Mouse (Mus musculus) forebrain, embryonic 16.5 days (tissue): ENCODE data around the gene Nav2. TPM values are rescaled to one million over a fixed set of nuclear protein-coding genes. Genes with fewer than 3 reads are reported as not detected.

Experiments
- ATAC-seq: fragments of 200-750 bp; cut with Nextera tagmentation; 2 replicates; pipeline ENCODE4 v1.8.0; 2017; ENCODE audit warnings: mild to moderate bottlenecking, moderate library complexity
- H3K27ac ChIP-seq: fragments of 300-500 bp; sonication (generic); 2 replicates; pipeline ENCODE4 v1.5.1; 2014; ENCODE audit warnings: low read length, control low read depth
- H3K27me3 ChIP-seq: fragments of 300-500 bp; sonication (generic); replicated peaks from 2 replicates; pipeline ENCODE4 v1.6.1; 2014; ENCODE audit warnings: low read length; ENCODE audit not compliant: control insufficient read depth, insufficient read depth
- H3K36me3 ChIP-seq: fragments of 300-500 bp; sonication (generic); 2 replicates; pipeline ENCODE4 v1.6.1; 2014; ENCODE audit not compliant: control insufficient read depth, insufficient read depth
- H3K4me1 ChIP-seq: fragments of 300-500 bp; sonication (generic); replicated peaks from 2 replicates; pipeline ENCODE4 v1.6.1; 2014; ENCODE audit warnings: low read length; ENCODE audit not compliant: control insufficient read depth, insufficient read depth
- H3K4me2 ChIP-seq: fragments of 300-500 bp; sonication (generic); 2 replicates; pipeline ENCODE4 v1.6.1; 2014; ENCODE audit warnings: mild to moderate bottlenecking, low read length, control low read depth
- H3K4me3 ChIP-seq: fragments of 300-500 bp; sonication (generic); replicated peaks from 2 replicates; pipeline ENCODE4 v1.5.1; 2014; ENCODE audit warnings: mild to moderate bottlenecking, low read length, control low read depth
- H3K9ac ChIP-seq: fragments of 300-500 bp; sonication (generic); replicated peaks from 2 replicates; pipeline ENCODE4 v1.6.1; 2014; ENCODE audit warnings: low read depth, low read length, control low read depth
- H3K9me3 ChIP-seq: fragments of 300-500 bp; sonication (generic); 2 replicates; pipeline ENCODE4 v1.6.1; 2016; ENCODE audit warnings: low read length; ENCODE audit not compliant: control insufficient read depth
- WGBS: fragments of 180-500 bp; shearing (Covaris S2); extraction: QIAGEN DNeasy Blood & Tissue Kit; methylation state at CpG from one replicate; pipeline ENCODE4 v1.1.7; 2014; 5-methylcytosine and 5-hydroxymethylcytosine counted together
- polyA plus RNA-seq: library from polyadenylated mRNA; unstranded; fragments of >200 nt; fragmentation: Nextera tagmentation; extraction: Ambion mirVana; gene quantifications from 2 replicates; pipeline ENCODE4 v1.2.1, GENCODE M21; 2015

The Nav2 gene
- polyA plus RNA-seq, 1 experiment from 2014 or later, result 35.2 TPM

DNA sequence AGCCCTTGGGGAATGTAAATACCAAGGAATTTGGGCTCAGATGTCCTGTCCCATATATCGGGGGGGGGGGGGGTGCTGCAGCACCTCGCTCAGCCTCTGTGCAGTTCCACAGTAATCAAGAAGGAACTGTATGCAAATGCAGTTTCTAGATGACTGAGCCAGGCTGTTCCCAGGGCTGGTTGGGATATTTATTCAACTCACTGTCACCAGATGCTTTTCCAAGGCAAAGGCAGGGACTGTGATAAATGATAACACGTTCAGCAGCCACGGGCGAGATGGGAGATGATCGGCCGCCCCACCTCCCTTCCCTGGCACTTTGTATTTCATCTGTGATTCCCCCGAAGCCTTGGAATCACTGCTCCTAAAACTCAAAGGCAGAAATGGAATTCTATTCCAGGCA lies 176.3 kb downstream of the Nav2 start:
- H3K27me3 ChIP-seq, result no peaks in the 10 kb centered on the region
- no peaks in the 10 kb centered on the region for H3K9me3 ChIP-seq
- no peak overlapping the region for H3K4me2 ChIP-seq
- no peaks in the 10 kb centered on the region for H3K36me3 ChIP-seq
- peaks cover 45% of the 10 kb centered on the region for H3K4me1 ChIP-seq
- 46% methylated on average over 8 of the region's 8 CpGs for WGBS
- H3K27ac ChIP-seq, result peak overlapping the region; percentile 6
- no peak overlapping the region for H3K9ac ChIP-seq
- H3K4me3 ChIP-seq, result no peak overlapping the region
- peak; percentile 36; the same call in 1 of the 2 replicates for ATAC-seq

DNA sequence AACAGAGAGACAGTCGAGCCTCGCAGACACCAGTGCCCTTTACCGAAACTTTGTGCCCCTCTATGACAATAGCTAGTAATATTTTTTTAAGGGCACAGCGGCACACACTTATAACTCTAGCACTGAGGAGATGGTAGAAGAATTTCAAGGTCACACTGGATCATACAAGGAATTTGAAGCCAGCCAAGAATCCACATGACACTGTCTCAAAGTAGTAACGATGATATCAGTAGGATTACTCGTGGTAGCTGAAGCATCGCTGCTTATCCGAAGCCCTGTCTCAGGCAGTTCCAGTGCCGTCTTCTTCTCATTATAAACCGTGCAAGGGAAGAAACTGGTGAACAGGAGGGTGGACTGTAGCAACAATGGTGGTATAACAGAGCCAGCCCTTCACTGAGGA lies 177.2 kb downstream of the Nav2 start:
- H3K4me2 ChIP-seq, result no peak overlapping the region
- no peak for ATAC-seq
- H3K4me1 ChIP-seq, result peaks cover 46% of the 10 kb centered on the region
- 85% methylated on average over 10 of the region's 10 CpGs for WGBS
- H3K4me3 ChIP-seq, result no peak overlapping the region
- no peaks in the 10 kb centered on the region for H3K36me3 ChIP-seq
- no peak overlapping the region for H3K27ac ChIP-seq
- no peaks in the 10 kb centered on the region for H3K27me3 ChIP-seq
- no peaks in the 10 kb centered on the region for H3K9me3 ChIP-seq
- H3K9ac ChIP-seq, result no peak overlapping the region

DNA sequence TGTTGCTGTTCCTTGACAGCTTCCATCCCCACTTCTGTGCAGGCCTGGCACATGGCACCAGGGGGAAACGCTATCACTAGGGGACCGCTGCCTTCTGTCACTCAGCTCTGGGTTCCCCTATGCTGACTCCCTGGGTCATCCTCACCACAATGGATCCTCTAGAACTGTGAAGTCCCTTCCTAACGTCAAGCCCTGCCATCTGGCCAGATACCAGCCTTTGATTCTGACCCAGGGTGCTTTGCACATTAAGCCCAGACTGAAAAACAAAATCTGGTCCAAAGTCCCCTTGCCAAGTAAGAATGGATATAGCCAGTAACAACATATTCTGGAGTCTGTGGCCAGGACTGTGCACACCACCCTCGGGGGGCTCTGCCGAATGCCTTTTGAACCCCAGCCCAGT lies 178.6 kb downstream of the Nav2 start:
- no peak overlapping the region for H3K4me2 ChIP-seq
- 38% methylated on average over 5 of the region's 5 CpGs for WGBS
- H3K9ac ChIP-seq, result no peak overlapping the region
- no peaks in the 10 kb centered on the region for H3K9me3 ChIP-seq
- peak; percentile 70 for ATAC-seq
- H3K27ac ChIP-seq, result 0 out of 2 replicates have a peak overlapping the region, but pooled peaks have one; percentile 3
- H3K4me1 ChIP-seq, result peaks cover 51% of the 10 kb centered on the region
- no peaks in the 10 kb centered on the region for H3K27me3 ChIP-seq
- no peak overlapping the region for H3K4me3 ChIP-seq
- H3K36me3 ChIP-seq, result no peaks in the 10 kb centered on the region

DNA sequence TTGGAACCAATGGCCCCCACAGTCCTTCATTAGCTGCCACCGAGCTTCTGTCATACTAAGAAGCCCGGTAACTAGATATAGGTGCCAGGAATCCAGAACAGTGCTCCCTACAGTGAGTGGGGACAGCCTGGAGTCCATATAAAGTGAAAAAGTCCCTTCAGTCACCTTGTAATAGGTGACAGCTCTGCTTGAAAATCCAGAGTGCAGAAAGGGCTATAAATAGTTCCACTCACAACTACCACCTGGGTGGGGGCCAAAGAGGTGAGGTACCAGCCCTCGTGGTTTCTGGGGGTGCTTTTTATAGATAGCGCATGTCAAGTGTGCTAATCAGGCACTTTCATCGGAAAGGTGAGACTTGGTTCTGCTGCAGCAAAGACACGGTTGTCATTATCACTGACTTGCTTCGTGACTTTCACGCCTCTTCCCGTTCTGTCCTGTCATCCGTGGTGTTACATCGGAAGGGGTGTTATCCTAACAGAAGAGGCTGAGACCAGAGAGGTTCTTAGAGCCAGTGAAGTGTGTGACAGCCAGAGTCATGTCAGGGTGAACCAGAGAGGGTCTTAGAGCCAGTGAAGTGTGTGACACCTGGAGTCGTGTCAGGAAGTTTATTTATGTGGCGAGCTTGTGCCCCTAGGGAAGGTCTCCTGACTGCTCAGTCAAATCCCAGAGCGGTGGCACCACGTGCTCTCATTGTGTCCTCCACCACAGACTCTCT lies 179.8 kb downstream of the Nav2 start:
- ATAC-seq, result no peak
- Histone ChIP-seq H3K9me3 (no peaks in the 10 kb centered on the region), H3K4me3 (no peak overlapping the region), H3K27me3 (no peaks in the 10 kb centered on the region), H3K9ac (no peak overlapping the region), H3K36me3 (no peaks in the 10 kb centered on the region), H3K4me1 (peaks cover 46% of the 10 kb centered on the region), H3K4me2 (no peak overlapping the region), H3K27ac (no peak overlapping the region)
- WGBS, result 74% methylated on average over 15 of the region's 15 CpGs

DNA sequence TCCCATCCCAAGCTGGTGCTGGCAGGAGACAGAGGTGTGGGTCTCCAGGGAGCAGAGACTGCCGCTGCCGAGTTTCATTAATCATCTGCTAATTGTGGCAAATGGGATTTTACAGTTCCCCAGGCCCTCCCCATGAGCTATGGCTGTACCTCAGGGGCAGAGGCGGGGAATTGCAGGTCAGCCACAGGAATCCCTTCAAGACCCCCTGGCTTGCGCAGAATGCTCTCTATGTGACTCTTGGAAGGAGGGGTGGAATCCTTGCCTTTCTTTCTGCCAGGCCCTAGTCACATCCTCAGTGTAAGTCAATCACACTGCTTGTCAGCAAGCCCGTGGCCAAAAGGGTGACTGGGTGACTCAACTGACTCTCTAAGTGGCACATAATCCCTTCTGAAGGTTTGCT lies 182.9 kb downstream of the Nav2 start:
- H3K27me3 ChIP-seq, result no peaks in the 10 kb centered on the region
- H3K4me3 ChIP-seq, result no peak overlapping the region
- no peaks in the 10 kb centered on the region for H3K9me3 ChIP-seq
- no peak overlapping the region for H3K4me2 ChIP-seq
- peaks cover 20% of the 10 kb centered on the region for H3K4me1 ChIP-seq
- no peak overlapping the region for H3K27ac ChIP-seq
- H3K9ac ChIP-seq, result no peak overlapping the region
- H3K36me3 ChIP-seq, result no peaks in the 10 kb centered on the region
- WGBS, result 63% methylated on average over 5 of the region's 5 CpGs
- no peak for ATAC-seq

DNA sequence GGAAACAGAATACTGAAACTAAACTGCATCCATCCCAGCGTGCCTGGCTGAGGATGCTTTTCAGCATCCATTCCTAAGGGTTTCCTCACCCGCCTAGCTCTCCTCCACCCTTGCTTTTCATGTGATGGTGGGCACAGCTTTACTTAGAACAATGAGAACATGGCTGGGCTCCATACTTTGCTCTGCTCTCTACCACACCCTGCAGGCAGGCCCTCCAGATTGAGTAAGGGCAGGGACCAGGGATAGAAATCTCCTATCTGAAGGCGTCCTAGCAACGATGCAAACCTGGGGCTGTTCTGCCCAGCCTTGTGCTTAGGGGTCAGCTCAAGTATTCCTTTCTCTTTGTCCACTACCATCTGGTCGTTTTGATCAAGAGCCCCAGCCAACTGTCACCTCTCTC lies 183.4 kb downstream of the Nav2 start:
- 63% methylated on average over 5 of the region's 5 CpGs for WGBS
- Histone ChIP-seq H3K9ac (no peak overlapping the region), H3K4me3 (no peak overlapping the region), H3K27ac (no peak overlapping the region), H3K9me3 (no peaks in the 10 kb centered on the region), H3K4me1 (peaks cover 16% of the 10 kb centered on the region), H3K4me2 (no peak overlapping the region), H3K27me3 (no peaks in the 10 kb centered on the region), H3K36me3 (no peaks in the 10 kb centered on the region)
- no peak for ATAC-seq

DNA sequence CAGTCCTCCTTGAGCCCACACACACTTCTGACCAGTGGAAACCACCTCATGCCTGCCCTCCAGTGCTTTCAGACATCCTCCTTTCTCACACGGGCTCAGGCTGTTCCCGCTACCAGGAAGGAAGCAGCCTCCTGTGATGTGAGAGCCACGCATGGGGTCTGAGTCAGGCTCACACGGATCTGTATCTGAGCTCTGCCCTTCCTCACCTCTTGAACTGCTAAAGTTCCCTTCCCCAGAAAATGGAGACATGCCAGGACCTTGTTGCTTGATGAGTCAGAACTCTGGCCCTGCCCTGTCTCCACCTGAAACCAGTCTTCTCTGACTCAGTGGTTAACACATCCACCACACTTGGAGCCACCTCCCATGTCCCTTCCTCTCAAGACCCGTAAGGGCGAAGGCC lies 185.1 kb downstream of the Nav2 start:
- H3K36me3 ChIP-seq, result no peaks in the 10 kb centered on the region
- peaks cover 6% of the 10 kb centered on the region; the same call in 1 of the 2 replicates for H3K4me1 ChIP-seq
- no peak overlapping the region for H3K4me3 ChIP-seq
- H3K27me3 ChIP-seq, result no peaks in the 10 kb centered on the region
- no peaks in the 10 kb centered on the region for H3K9me3 ChIP-seq
- WGBS, result 81% methylated on average over 6 of the region's 6 CpGs
- ATAC-seq, result no peak
- no peak overlapping the region for H3K27ac ChIP-seq
- H3K9ac ChIP-seq, result no peak overlapping the region
- no peak overlapping the region for H3K4me2 ChIP-seq

DNA sequence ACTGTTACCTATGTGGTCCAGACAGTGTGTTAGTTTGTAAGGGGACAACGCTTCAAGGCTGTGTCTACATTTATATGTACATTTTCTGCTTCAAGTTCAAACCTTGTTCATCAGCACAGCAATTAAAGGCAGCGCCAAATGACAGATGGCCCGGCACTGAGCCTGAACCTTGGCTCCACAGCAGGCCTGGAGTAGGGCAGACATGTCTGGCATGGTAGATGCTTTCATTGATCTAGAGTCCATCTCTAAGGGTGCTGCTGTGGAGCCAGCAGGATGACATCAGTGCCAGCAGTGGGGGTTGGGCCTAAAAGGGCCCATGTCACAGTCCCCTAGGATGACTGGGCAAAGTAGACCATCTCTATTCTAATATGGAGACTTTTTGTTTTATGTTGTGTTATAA lies 186.0 kb downstream of the Nav2 start:
- WGBS, result 75% methylated on average over 3 of the region's 3 CpGs
- H3K4me1 ChIP-seq, result peaks cover 6% of the 10 kb centered on the region; the same call in 1 of the 2 replicates
- no peak overlapping the region for H3K27ac ChIP-seq
- H3K36me3 ChIP-seq, result no peaks in the 10 kb centered on the region
- H3K9ac ChIP-seq, result no peak overlapping the region
- ATAC-seq, result peak; percentile 61
- no peaks in the 10 kb centered on the region for H3K9me3 ChIP-seq
- no peak overlapping the region for H3K4me2 ChIP-seq
- no peaks in the 10 kb centered on the region for H3K27me3 ChIP-seq
- H3K4me3 ChIP-seq, result no peak overlapping the region

DNA sequence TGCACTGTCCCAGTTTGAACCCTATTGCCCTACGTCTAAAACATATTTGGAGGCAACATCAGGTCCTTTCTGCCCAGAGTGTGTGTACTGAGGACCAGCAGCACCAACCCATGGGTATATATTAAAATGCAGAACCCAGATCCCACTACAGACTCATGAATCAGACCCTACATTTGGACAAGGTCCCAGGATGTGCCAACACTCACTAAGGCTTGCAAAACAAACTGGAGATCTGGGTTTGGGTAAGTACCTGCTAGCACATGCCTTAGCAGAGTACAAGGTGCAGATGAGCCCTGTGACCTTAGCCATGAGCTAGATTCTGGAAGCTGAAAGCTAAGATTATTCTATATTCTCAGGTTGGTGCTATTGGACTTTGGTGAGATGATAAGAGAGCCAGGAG lies 192.8 kb downstream of the Nav2 start:
- no peak overlapping the region for H3K4me2 ChIP-seq
- H3K4me1 ChIP-seq, result peaks cover 10% of the 10 kb centered on the region
- H3K9ac ChIP-seq, result no peak overlapping the region
- 89% methylated on average over 1 of the region's 1 CpGs for WGBS
- H3K4me3 ChIP-seq, result no peak overlapping the region
- no peaks in the 10 kb centered on the region for H3K36me3 ChIP-seq
- H3K27ac ChIP-seq, result no peak overlapping the region
- H3K27me3 ChIP-seq, result no peaks in the 10 kb centered on the region
- no peak for ATAC-seq
- H3K9me3 ChIP-seq, result no peaks in the 10 kb centered on the region

DNA sequence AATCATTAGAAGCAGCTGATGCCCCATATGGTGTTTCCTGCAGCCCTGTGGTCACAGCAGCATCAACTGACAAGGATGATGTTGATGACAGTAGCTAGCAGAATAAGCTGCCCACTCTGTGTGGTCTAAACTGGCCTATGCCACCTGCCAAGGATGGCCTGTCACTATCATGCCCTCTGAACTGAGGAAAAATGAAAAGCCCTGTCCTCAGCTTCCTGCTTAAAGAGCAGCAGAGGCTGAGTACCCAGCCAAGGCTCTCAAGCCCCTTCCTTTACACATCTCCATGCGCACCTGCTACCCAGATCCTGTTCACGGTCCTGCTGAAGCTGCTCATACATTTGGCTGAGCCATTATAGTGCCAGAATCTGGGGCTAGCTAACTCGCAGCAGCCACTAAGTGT lies 193.7 kb downstream of the Nav2 start:
- WGBS, result 55% methylated on average over 3 of the region's 3 CpGs
- no peak overlapping the region for H3K27ac ChIP-seq

More for the DNA sequence above, 193.7 kb downstream of the Nav2 start:
- peaks cover 10% of the 10 kb centered on the region for H3K4me1 ChIP-seq
- H3K4me2 ChIP-seq, result no peak overlapping the region
- no peak for ATAC-seq
- H3K36me3 ChIP-seq, result no peaks in the 10 kb centered on the region
- H3K4me3 ChIP-seq, result no peak overlapping the region
- no peaks in the 10 kb centered on the region for H3K9me3 ChIP-seq
- no peaks in the 10 kb centered on the region for H3K27me3 ChIP-seq
- H3K9ac ChIP-seq, result no peak overlapping the region
